Mouse (Mus musculus): ENCODE measurements around the gene 6430548M08Rik. TPM values are rescaled to one million over a fixed set of nuclear protein-coding genes. Genes with fewer than 3 reads are reported as not detected.

The 6430548M08Rik gene
- polyA plus RNA-seq, 1 experiment from 2014 or later, result 3.8 TPM

DNA sequence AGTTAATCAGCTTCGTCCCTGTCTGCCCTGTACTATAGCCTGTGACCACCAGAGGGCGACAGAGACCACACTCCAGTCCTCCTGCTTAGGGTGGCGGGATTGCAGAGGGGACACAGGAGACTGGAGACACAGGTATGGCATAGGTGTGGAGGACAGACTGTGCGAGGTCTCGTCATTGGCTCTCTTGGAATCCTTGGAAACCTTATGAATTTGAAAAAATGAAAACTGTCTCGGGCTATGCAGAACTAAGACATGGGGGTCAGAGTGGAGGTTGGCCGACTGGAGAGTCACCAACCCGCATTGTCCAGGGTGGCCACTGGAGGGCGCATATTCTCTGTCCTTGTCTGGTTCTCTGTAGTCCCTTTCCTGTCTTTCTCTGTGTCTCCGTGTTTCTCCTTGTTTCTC lies 65.1 kb downstream of the 6430548M08Rik start:
- peaks cover 67% of the 10 kb centered on the region for H3K4me1 ChIP-seq
- WGBS, result under 1% methylated on average over 10 of the region's 10 CpGs

DNA sequence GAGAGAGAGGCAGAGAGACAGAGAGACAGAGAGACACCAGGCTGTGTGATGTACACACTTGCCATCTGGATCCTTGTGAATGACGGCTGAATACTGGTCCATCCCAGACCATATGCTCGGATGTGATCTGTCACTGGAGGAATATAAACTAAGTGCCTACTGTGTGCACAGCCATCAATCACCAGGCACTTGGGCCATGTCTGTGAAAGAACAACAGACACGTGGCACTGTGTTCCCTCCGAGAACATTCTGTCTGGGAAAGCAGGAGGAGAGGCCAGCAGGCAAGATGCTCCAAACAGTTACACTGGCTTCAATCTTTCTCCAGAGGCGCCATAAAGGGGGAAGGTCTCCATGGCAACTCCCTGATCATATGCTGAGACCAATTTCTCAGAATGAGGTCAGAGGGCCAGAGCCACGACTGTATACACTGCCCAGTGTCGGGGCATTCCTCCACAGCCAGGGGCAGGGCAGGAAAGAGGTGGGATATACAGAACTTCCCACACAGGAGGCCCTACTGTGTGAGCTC lies 66.6 kb downstream of the 6430548M08Rik start:
- H3K4me3 ChIP-seq, result no peak overlapping the region
- H3K9me3 ChIP-seq, result no peaks in the 10 kb centered on the region
- H3K36me3 ChIP-seq (replicated peaks), result no peaks in the 10 kb centered on the region
- peaks cover 68% of the 10 kb centered on the region for H3K4me1 ChIP-seq
- peaks cover 58% of the 10 kb centered on the region for H3K27me3 ChIP-seq (ENCODE audit: poor library complexity, severe bottlenecking)
- peak overlapping the region; percentile 51; the same call in 1 of the 2 replicates for H3K27ac ChIP-seq
- 78% methylated on average over 7 of the region's 7 CpGs for WGBS
- DNase-seq (ENCODE audit: extremely low spot score, low spot score), result no peak

More for the DNA sequence above, 65.1 kb downstream of the 6430548M08Rik start:
- Histone ChIP-seq H3K27ac (peak overlapping the region; percentile 90), H3K27me3 (ENCODE audit: poor library complexity, severe bottlenecking) (peaks cover 63% of the 10 kb centered on the region), H3K4me3 (peak overlapping the region; percentile 31), H3K9me3 (no peaks in the 10 kb centered on the region), H3K36me3 (replicated peaks) (no peaks in the 10 kb centered on the region)
- DNase-seq (ENCODE audit: extremely low spot score, low spot score), result peak; percentile 95

DNA sequence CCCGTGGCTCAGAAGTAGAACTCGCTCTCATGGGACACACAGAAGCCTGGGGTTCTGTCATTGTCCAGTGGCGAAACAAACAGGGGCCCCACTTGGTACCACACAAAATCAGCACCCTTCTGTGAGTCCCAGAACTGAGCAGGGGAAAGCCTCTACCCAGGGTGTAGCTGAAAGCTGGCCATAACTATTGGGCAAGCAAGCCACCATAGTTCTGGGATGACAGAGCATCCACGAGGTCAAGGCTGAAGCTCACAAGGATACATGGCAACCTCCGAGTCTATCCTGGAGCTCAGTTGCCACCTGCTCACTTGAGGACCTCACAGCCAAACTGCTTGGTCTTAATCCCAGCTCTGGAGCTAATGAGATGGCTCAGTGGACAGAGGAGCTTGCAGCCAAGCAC lies 67.3 kb downstream of the 6430548M08Rik start:
- Histone ChIP-seq H3K36me3 (replicated peaks) (no peaks in the 10 kb centered on the region), H3K27me3 (ENCODE audit: poor library complexity, severe bottlenecking) (peaks cover 58% of the 10 kb centered on the region), H3K27ac (peak overlapping the region; percentile 51; the same call in 1 of the 2 replicates), H3K4me1 (peaks cover 68% of the 10 kb centered on the region), H3K4me3 (no peak overlapping the region), H3K9me3 (no peaks in the 10 kb centered on the region)
- 96% methylated on average over 5 of the region's 5 CpGs for WGBS
- DNase-seq (ENCODE audit: extremely low spot score, low spot score), result no peak

DNA sequence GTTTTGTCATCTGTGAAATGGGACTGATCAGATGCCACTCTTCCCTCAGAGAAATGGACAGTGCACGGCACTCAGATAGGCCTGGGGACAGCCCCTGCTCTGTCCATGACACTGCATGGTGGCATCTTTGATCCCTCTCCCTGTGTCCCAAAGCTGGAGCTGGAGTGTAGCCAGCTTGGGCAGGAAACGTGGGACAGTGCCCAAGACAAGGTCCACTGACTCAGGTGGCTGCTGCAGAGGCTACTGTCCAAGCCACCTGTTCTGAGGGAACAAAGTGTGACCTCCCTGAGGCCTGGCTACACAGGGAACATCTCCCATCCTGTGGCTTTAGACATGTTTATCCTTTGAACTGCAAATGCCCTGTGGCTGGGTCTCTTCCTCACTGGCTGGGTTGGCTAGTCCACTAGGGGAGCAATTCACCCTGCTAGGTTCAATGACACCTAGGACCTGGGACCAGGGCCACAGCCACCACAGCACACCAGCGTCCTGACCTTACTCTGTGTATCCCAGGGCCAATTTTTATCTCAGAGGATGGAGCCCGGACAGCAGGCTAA lies 68.0 kb downstream of the 6430548M08Rik start:
- H3K27ac ChIP-seq, result no peak overlapping the region
- no peak overlapping the region for H3K4me3 ChIP-seq
- WGBS, result 80% methylated on average over 4 of the region's 4 CpGs
- H3K9me3 ChIP-seq, result no peaks in the 10 kb centered on the region
- H3K4me1 ChIP-seq, result peaks cover 66% of the 10 kb centered on the region
- no peaks in the 10 kb centered on the region for H3K36me3 ChIP-seq (replicated peaks)
- peaks cover 57% of the 10 kb centered on the region for H3K27me3 ChIP-seq (ENCODE audit: poor library complexity, severe bottlenecking)
- no peak for DNase-seq (ENCODE audit: extremely low spot score, low spot score)

DNA sequence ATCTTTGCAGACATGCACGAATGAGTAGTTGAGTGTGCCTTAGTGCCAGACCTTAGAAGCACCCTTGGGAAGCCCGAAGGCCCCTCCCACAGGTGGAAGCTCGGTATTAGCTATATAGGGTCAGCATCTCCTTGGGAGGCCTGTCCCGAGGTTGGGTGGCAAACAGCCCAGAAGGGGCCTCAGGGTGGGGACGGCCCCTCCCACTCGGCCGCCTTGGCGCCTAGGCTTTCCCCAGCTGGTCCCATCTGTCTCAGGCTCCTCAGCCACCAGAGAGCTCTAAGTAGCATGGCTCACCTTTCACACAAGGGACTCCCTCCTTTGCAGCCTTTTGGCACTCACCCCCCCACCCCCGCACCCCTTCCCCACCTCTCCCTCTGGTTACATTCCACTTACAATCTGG lies 70.4 kb downstream of the 6430548M08Rik start:
- Histone ChIP-seq H3K27me3 (ENCODE audit: poor library complexity, severe bottlenecking) (peaks cover 38% of the 10 kb centered on the region), H3K36me3 (replicated peaks) (no peaks in the 10 kb centered on the region), H3K4me3 (no peak overlapping the region), H3K9me3 (no peaks in the 10 kb centered on the region), H3K4me1 (peaks cover 50% of the 10 kb centered on the region), H3K27ac (peak overlapping the region; percentile 76)
- 52% methylated on average over 9 of the region's 9 CpGs for WGBS
- DNase-seq (ENCODE audit: extremely low spot score, low spot score), result no peak

DNA sequence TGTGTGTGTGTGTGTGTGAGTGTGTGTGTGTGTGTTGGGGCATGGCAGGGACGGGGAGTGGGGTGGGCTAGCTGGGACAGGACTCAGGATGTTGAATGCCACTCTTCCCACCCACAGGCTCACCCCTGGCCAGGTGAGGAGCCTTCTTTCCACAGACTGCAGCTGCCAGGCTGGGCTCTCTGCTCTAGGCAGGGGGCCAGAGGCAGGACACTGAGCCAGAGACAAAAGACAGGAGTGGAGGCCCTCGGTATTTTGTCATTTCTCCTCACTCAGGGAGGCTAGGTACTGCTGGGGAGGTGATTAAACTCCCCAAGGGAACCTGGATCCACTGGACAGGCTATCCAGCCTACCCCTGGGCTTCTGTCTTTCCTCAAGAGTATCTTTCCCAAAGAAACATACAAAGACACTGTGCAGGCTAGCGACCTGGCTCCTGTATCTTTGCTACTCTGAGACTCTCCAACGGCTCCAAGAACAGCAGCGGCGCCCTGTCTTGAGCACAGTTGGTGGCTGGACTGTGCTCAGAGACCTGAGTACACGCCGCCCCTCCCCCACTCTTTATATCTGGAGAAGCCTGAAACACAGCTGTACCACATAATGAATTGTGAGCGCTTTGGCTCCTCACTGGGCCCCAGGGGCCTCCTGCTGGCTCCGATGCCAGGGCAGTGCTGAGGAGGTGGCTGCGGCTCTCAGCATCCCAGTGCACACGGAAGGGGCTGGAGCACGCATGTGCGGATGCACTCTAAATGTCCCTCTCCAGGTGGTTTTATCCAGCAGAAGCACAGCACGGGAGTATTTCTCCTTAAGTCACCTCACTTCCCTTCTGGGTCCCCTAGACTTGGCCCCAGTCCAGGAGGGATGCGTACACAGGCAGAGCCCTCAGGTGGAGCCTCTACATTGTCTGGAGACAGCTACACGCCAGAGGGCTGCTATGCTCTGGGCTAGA lies 71.2 kb downstream of the 6430548M08Rik start:
- Histone ChIP-seq H3K36me3 (replicated peaks) (no peaks in the 10 kb centered on the region), H3K4me3 (peak overlapping the region; percentile 19; the same call in 1 of the 2 replicates), H3K27me3 (ENCODE audit: poor library complexity, severe bottlenecking) (peaks cover 43% of the 10 kb centered on the region), H3K4me1 (peaks cover 52% of the 10 kb centered on the region), H3K27ac (peak overlapping the region; percentile 76), H3K9me3 (no peaks in the 10 kb centered on the region)
- WGBS, result 42% methylated on average over 17 of the region's 17 CpGs
- DNase-seq (ENCODE audit: extremely low spot score, low spot score), result peak; percentile 32

DNA sequence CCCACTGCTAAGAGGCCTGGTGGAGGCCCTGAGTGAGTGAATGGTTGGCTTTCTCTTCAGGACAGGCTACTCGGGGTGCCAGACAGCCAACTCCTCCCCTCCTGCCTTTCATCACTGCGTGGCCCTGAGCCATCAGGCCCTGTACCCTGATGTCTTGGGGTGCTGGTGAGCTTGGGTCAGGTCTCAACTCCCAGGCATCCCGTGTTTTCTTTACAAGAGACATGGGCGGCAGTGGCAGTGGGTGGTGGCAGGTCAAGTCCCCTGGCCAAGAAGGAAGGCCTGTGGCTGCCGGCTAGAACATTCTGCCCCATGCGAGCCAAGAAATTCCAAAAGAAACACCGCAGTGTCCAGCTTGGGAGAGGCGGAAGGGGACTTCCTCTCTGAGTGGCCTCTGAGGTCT lies 72.5 kb downstream of the 6430548M08Rik start:
- no peak for DNase-seq (ENCODE audit: extremely low spot score, low spot score)
- Histone ChIP-seq H3K9me3 (no peaks in the 10 kb centered on the region), H3K36me3 (replicated peaks) (no peaks in the 10 kb centered on the region), H3K4me3 (no peak overlapping the region), H3K27ac (peak overlapping the region; percentile 56; the same call in 1 of the 2 replicates), H3K27me3 (ENCODE audit: poor library complexity, severe bottlenecking) (peaks cover 39% of the 10 kb centered on the region), H3K4me1 (peaks cover 56% of the 10 kb centered on the region)
- 75% methylated on average over 8 of the region's 8 CpGs for WGBS

DNA sequence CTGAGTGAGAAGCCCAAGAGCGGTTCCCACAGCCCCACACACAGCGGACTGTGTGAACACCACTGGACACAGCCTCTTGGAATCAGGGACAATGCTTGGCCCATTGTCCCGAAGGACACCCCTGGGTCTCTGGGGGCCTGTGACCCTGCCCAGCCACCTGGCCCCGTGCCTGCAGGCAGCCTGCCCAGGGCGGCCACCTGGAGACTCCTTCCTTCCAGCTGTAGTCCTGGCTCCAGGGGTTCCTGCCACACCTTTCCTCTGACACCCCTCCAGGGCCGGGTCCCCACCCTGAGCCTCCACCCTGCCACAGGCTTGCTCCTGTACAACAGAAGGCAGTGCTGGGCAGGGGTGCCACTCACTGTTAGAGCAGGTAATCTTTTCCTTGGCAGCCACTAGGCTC lies 74.6 kb downstream of the 6430548M08Rik start:
- Histone ChIP-seq H3K36me3 (replicated peaks) (no peaks in the 10 kb centered on the region), H3K9me3 (peaks cover 6% of the 10 kb centered on the region; the same call in 1 of the 2 replicates), H3K4me1 (peaks cover 60% of the 10 kb centered on the region), H3K27me3 (ENCODE audit: poor library complexity, severe bottlenecking) (peaks cover 29% of the 10 kb centered on the region), H3K4me3 (no peak overlapping the region), H3K27ac (peak overlapping the region; percentile 44; the same call in 1 of the 2 replicates)
- no peak for DNase-seq (ENCODE audit: extremely low spot score, low spot score)
- 83% methylated on average over 6 of the region's 6 CpGs for WGBS

DNA sequence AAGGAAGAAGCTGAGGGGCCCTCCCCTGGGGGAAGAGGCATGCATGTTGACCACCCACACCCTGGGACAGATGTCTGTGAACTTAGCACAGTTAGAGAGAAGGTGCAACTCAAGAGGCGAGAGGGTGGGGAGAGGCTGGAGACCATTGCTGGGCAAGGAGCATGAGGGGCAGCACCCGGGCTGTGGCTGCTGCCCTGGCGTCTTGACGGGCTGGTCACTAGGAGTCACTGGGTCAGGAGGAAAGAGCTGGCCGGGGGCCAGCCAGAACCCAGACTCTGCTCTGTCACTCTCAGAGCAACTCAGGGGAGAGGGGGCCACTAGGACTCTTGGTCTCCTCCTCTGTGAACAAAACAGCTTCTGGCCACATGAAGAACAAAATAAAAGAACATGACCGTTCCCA lies 75.5 kb downstream of the 6430548M08Rik start:
- H3K9me3 ChIP-seq, result peaks cover 6% of the 10 kb centered on the region; the same call in 1 of the 2 replicates
- H3K27ac ChIP-seq, result peak overlapping the region; percentile 75; the same call in 1 of the 2 replicates
- H3K27me3 ChIP-seq (ENCODE audit: poor library complexity, severe bottlenecking), result peaks cover 24% of the 10 kb centered on the region
- peaks cover 54% of the 10 kb centered on the region for H3K4me1 ChIP-seq
- no peak for DNase-seq (ENCODE audit: extremely low spot score, low spot score)
- WGBS, result 86% methylated on average over 6 of the region's 6 CpGs
- no peaks in the 10 kb centered on the region for H3K36me3 ChIP-seq (replicated peaks)
- H3K4me3 ChIP-seq, result no peak overlapping the region

DNA sequence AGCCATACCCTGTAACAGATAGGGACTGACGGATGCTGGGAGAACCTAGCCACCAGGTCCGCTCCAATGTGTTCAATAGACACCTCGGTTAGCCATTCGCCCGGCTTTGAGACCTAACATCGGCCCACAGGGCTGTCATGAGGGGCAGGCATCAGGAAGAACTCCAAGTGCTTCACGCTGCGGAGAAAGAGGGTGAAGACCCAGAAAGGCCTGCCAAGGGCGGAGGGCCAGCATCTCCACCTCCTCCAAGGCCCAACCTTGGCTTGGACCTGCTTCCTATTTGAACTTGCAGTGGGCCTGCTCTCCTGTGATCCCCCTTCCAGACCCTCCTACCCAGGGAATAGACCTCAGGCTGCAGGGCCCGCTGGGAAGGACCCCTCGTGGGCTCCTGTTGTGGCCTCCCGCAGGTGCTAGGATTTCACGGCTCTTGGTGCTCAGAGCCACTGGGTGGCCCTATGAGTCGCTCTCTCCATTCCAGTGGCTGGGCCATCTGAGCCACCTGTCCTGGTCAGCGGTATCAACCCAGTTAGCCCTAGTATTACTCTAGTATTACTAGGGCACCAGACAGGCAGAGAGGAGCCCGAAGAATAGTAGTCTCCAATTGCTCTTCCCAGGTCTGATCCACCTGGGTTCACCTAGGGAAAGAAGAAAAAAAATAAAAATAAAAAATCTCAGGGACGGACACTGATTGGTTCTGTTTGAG lies 76.3 kb downstream of the 6430548M08Rik start:
- H3K27ac ChIP-seq, result peak overlapping the region; percentile 75
- 84% methylated on average over 17 of the region's 17 CpGs for WGBS
- no peak for DNase-seq (ENCODE audit: extremely low spot score, low spot score)

DNA sequence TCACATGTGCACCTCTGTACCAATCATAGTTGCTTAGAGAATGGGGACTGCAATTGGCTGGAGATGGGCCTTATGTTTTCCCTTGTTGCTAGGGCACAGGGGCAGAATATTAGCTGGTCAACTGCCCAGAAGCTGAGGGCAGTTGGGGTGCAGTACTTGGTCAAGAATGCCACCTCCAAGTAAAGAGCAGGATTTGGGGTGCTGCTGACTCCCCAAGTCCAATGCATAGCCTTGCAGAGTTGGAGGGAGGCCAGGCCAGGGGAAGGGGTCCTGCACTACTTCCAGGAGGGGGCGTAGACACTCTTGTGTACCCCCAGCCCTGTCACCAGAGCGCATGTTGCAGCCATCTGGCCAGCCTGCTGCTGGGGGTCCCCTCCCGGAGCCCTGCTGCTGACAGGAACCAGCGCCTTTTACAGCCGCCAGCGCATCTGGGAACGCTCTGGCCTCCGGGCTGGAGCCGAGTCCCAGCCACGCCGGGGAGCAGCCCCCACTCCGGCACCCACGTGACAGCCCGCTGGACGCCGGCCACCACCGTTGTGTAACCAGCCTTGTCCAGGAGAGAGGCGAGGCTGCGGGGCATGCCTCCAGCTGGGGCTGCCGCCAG lies 77.0 kb downstream of the 6430548M08Rik start:
- peak overlapping the region; percentile 29 for H3K4me3 ChIP-seq
- H3K36me3 ChIP-seq (replicated peaks), result no peaks in the 10 kb centered on the region
- peaks cover 13% of the 10 kb centered on the region; the same call in 1 of the 2 replicates for H3K27me3 ChIP-seq (ENCODE audit: poor library complexity, severe bottlenecking)
- H3K4me1 ChIP-seq, result peaks cover 40% of the 10 kb centered on the region
- WGBS, result 61% methylated on average over 20 of the region's 20 CpGs
- no peak for DNase-seq (ENCODE audit: extremely low spot score, low spot score)
- H3K9me3 ChIP-seq, result peaks cover 6% of the 10 kb centered on the region; the same call in 1 of the 2 replicates
- H3K27ac ChIP-seq, result peak overlapping the region; percentile 75

More for the DNA sequence above, 76.3 kb downstream of the 6430548M08Rik start:
- Histone ChIP-seq H3K36me3 (replicated peaks) (no peaks in the 10 kb centered on the region), H3K27me3 (ENCODE audit: poor library complexity, severe bottlenecking) (peaks cover 19% of the 10 kb centered on the region; the same call in 1 of the 2 replicates), H3K4me1 (peaks cover 46% of the 10 kb centered on the region), H3K4me3 (no peak overlapping the region), H3K9me3 (peaks cover 6% of the 10 kb centered on the region; the same call in 1 of the 2 replicates)

DNA sequence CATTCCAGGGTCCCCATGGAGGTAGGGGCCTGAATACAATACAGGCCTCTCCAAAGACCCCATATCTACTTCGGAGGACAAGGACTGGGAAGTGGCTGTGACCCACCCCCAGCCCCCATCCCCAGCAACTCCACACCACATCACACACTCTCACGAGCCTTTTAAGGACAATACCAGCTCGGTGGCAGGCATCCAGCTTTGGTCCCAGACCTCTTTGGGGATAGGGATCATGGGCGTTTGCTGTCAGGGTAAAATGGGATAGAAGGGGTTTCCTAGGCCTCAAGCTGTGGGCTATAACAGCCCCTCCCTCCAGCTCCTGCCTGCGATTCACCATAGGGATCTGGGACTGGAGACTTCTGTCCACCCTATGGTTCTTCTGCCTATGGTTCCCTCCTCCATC lies 77.7 kb downstream of the 6430548M08Rik start:
- WGBS, result 92% methylated on average over 5 of the region's 5 CpGs

More for the DNA sequence above, 77.7 kb downstream of the 6430548M08Rik start:
- H3K36me3 ChIP-seq (replicated peaks), result no peaks in the 10 kb centered on the region
- peaks cover 6% of the 10 kb centered on the region; the same call in 1 of the 2 replicates for H3K9me3 ChIP-seq
- H3K4me3 ChIP-seq, result no peak overlapping the region
- H3K4me1 ChIP-seq, result peaks cover 32% of the 10 kb centered on the region
- no peak for DNase-seq (ENCODE audit: extremely low spot score, low spot score)
- peak overlapping the region; percentile 75 for H3K27ac ChIP-seq
- H3K27me3 ChIP-seq (ENCODE audit: poor library complexity, severe bottlenecking), result peaks cover 6% of the 10 kb centered on the region; the same call in 1 of the 2 replicates
